Mouse (Mus musculus) common myeloid progenitor, adult 5-6 weeks (primary cell): ENCODE measurements at regions not wholly inside any gene's neighbourhood (a gene's known extent, or its start where the extent isn't known, plus 50 kb on each side); places are given as distances from the start of the nearest gene placed in this dataset.

Source experiments
- ATAC-seq: replicated peaks from 2 replicates; pipeline ENCODE4 v1.8.0; 2016; ENCODE audit warnings: low read depth, mild to moderate bottlenecking, moderate TSS enrichment, inconsistent platforms; ENCODE audit not compliant: poor library complexity, severe bottlenecking

DNA sequence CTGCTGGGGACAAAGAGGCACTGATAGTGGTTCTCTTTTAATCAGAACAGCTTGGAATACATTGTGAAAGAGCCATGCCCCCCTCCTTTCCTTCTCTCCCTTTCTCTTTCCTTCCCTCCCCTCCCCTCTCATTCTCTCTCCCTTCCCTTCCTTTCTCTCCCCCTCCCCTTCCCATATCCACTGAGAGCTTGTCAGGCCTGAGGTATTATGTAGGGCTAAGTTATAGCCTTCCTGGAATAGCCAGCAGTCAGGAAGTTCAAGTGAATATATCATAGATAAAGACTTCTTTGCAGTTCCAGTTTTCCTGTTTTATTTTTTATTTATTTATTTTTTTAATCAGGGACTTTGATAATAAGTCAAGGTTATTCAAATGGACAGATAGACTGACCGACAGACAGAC lies 156.5 kb upstream of the Ppp2r3a start:
- ATAC-seq, result no peak

DNA sequence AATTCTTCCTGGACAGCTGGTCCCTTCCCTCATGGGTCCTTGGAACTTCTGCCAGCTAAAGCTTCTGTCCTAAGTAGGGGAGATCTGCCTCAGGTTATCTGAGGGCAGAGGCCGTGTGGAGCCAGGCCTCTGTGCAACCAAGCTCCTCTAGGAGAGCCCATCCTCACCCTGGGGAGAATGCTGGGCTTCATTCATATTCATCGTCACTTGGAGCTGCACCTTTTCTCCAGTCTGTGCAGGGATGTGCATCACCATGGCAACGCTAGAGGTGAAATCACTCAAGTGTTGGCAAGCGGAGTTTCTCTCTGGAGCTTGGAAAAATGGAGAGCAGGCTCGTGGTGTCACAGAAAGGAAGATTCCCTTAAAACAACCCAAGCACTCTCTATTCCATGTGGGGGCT lies 155.5 kb upstream of the Ppp2r3a start:
- no peak for ATAC-seq

DNA sequence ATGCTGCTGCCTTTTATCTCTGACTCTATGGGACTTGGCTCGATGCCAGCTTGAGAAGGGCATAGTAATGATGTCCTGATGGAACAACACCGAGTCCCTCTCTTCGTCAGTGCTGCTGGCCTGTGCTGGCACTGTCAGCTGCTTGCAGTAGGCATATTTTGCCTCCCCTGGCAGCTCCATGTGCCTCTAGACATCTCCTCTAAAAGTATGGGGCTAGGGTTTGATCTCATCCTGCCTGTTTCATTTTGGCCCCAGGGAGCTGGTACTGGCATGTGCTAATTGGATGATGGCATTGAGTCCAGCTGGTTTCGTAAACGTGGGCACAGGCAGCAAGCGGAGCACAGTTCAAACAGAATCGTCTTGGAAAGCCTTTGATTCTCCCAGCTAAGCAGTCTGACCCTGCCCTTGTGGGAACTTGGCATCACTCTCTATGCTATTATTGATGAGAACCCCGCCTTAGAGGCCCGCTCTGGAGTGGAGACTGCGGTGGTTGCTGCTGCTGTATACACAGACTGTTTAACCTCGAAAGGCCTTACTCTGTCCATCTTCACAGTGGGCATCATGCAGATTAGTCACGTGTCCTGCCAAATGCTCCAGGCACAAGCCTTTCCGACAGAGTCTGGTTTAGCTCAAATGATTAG lies 153.0 kb upstream of the Ppp2r3a start:
- ATAC-seq, result no peak

DNA sequence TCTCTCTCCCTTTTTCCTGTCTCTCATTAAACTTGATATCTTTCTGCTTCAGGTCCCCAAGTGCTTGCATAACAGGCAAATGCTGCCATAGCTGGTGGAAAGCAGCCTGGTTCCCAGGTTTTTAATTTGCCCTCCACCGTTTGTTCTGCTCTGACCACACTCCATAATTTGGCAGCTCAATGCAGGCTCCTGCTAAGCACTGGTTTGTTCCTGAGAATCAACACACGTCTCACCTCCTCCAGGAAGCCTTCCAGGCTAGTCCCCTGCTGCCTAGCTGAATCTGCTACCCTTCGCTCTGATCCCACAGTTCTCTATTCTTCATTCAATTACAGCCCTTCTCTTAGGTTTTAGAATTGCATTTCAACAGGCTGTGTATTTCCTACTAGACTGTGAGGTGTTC lies 152.4 kb upstream of the Ppp2r3a start:
- ATAC-seq, result no peak

DNA sequence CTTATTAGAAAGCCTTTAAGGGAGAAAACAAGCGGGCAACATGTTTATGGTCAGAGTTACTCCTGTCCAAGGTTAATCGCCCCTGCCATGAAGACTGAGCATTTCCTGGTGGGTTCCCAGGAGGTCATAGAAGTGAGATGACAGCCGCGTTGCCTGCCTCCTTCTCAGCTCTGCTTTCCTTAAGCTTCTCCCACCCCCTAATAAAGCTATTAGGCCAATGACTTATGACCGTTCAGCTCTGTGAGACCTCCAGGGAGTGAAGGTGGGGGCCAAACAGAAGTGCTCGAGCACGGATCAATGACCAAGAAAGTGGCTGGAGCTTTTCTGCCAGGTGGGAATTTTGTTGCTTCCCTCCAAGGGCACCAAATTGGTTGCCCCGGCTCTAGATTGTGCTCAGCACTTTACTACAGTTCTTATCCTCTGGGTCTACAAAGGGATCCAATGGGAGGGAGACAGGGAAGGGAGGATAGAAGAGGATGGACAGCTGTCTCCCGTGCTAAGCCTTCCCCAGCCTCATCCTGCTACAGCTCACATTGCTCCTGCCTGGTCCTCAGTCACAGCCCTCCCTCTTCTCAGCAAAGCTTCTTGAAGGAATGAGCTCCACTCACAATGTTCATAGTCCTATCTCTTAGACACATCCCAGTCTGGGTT lies 151.1 kb upstream of the Ppp2r3a start:
- no peak for ATAC-seq

DNA sequence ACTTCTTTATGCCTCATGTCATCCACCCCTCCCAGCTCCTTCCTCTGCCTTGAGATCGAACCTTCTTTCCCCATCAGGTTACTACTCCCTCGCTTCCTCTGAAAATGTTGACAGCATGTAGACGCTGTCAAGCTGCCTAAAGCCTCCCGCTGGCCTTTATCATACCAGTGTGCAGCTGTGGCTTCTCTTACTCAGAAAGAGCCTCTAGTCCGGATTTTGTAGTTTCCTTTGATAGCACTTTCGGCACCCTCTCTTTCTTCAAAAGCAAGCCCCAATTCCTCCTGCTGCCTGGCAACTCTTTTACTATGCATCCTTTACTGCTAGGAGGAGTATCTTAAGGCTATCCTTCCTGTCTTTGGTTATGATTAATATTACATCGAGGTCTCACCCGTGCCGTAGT lies 149.8 kb upstream of the Ppp2r3a start:
- ATAC-seq, result no peak

DNA sequence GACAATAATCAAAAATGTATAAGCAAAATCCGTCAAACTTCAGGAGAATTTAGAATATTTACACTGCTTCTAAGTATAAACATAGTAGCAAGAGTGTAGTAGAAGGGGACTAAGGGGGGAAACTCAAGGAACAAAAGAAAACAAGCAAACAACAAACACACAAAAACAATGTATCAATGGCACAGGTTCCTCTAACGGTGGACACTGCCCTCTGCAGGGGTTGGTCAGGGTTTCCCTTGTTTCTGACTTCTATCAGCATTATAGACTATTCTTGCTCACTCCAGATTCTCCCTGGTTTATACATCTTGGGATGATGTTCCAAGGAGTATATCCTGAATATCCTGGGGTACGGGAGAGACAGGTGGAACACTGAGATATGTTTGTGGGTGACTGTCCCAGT lies 147.3 kb upstream of the Ppp2r3a start:
- no peak for ATAC-seq

DNA sequence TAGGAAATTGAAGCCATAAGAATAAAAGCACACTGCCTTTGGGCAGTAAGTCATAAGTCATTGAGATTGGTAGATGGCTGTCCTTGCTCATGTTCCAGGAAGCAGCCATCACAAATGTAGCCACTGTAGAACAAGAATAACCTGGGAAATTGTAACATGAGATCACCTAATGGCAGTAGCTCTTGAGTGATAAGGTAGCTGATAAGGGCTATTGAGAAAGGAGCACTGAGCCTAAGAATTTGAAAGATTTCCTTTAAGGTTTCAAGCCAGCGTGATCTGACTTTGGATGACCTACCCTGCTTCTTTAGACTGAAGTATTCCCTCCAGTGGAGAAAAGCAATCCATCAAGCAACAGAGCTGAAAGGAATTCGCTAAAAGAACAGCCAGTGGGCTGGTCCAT lies 117.8 kb upstream of the Ppp2r3a start:
- ATAC-seq, result no peak

DNA sequence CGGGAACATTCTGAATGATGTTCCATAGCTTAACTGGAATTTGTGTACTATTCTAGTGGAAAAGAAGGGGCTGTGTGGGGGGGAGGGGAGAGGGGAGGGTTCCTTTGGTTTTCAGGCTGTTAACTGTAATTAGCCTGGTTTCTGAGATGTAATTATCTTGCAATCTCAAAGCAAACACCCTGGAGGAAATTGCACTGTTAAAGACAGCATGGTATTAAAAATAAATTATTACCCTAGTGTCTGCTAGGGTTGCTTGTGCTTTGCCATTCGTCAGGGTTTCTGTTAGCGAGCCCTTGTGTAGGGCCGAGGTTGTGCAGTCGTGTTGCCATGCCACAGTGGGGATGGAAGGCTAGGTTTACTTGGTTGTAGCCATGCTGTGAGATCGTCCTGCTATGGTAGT lies 105.0 kb upstream of the Ppp2r3a start:
- ATAC-seq, result no peak

DNA sequence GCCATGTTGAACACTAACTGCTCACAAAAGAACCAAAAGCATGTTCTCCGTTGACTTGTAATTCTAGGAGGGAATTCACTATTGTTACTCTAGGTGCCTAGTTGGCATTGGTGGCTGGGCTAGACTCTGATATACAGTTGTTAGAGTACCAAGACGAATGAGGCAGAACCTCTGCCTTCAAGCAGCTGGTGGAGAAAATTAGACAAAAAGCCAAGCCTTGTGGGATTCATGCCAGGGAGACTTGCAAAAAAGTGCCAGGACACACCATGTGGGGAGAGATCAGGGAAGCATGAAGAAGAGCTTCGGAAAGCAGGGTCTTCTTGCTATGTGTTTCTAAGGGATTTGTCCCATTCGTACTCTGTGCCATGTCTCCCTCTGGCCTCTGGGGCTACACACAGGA lies 97.2 kb upstream of the Ppp2r3a start:
- no peak for ATAC-seq

DNA sequence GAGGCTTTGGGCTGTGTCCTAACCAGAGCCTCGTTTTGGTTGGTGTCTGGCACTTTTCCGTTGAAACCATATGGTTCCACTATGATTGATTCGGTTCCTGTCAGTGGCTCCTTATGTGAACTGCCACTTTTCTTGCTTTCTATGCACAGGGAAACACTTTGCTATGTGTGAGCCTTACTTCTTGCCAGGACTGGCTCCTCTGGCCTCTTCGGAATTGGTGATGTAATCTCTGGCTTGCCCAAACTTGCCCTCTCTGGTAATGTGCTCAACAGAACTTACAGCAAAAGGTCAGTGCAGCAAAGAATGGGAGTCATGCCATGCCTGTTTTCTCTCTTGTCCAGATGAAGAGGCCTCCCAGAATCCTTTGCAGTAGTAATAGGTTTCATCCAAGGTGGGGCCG lies 91.3 kb upstream of the Ppp2r3a start:
- ATAC-seq, result no peak

DNA sequence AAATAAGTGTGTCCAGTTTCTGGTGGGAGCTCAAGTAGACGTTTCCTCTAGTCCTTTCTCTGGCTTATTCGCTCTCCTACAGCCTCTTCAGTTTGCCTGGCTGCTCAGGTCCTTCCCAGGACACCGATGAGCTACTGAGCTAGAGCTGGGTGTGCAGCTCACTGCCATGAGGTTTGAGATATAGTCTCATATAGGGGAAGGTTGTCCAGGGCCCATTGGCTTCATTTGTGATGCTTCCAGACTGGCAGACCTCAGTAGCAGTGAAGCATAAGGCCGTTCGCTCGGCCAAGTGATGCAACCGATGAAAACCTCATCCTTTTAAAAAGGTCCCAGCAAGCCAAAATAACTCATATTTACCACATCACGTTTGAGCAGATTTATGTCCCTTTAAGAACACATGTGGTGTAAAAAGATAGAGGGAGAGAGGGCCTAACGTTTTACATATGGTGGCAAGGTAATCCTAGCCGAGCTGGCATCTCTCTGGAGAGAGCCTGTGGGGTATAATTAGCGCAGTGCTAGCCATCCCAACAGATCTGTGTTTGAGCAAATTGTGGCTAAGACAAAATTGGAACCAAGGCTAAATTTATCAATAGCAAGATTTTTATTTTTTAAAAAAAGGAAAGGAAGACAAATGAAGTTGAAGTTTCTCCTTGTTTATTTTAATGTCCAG lies 89.3 kb upstream of the Ppp2r3a start:
- ATAC-seq, result no peak

DNA sequence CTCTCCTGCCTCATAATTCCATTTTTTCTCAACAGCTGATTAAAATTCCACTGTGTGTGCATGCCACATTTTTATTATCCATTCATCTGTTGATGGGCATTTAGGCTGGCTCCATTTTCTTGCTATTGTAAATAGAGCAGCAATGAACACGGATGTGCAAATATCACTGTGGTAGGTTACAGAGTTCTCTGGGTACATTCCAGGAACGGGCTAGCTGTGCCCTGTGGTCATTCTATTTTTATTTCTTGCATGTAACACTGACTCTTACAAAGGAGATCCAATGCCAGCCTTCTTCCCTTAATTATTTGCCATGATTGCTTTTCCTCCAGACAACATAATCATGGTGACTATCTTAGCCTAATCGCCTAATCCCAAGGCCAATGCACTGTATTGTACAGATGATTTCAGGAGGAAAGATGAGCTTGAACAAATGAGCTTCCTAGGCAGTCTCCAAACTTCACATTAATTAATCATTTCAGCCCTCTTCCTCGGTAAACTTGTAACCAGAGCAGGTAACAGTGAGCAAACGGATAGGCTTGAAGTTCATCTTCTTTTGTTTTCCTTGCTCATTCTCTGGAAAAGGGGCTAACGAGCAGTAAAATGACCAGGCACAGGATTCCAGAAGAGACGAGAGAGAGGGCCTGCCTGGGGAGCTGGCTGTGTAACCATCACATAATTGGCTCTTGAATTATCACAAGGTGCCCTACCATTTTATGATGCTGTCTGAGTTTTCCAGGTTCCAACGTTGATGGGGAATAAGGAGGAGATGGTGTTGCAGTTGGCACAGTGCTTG lies 77.6 kb upstream of the Ppp2r3a start:
- no peak for ATAC-seq

DNA sequence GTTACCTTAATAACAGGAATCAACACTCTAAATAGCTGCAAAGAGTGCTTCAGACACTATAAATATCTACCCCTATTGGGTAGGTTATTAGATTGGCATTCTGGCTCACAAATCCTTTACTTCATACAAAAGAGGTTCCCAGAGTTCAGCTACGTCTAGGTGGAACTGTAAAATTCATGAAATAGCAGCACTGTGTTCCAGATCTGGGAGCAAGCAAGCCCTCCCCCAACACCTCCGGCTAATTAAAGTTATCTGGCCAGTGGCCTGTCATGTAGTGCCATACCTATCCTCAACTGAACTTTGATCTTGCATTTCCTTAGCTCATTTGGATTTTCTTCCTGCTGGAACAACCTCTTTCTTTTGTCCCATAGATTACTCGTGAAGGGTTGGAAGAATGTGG lies 75.4 kb upstream of the Ppp2r3a start:
- ATAC-seq, result no peak

DNA sequence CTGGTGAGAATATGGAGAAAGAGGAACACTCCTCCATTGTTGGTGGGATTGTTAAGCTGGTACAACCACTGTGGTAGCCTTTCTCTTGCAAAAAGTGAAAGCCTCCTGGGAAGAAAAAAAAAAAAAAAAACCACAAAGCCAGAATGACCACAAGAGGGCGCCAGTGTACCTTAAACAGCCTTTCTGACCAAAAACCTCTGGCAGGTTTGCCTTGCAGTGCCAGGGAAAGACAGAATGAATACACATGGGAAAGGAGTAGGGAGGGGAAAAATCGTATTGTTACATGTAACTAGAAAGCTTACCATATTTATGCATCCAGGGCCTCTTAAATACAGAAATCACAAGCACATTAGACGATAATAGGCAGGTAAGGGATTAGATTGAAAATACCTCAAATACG lies 62.4 kb upstream of the Ppp2r3a start:
- ATAC-seq, result peak; percentile 52; the same call in 1 of the 2 replicates

DNA sequence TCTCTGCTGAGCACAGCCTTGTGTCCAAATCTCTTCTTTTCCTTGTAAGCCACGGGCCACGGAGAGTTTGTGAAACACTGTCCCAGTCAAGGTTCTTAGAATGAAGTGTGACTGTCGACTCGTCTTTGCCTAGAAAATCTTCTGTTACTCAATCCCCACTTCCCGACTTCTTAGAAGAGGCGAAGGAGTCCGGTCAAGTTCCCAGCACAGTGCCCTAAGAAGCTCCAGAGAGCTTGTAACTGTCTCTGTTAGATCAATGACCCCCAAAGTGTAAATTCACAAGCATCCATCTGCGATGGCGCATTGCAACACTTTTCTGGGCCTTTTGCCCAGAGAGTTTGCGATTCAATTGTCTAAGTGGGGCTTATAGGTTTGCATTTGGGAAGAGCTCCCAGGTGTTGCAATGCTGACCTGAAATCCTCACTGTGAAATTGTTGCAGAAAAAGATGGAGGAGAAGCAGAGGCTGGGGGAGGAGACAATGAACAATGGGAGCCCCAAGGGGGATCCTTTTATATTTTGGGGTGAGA lies 54.9 kb upstream of the Ppp2r3a start:
- no peak for ATAC-seq

DNA sequence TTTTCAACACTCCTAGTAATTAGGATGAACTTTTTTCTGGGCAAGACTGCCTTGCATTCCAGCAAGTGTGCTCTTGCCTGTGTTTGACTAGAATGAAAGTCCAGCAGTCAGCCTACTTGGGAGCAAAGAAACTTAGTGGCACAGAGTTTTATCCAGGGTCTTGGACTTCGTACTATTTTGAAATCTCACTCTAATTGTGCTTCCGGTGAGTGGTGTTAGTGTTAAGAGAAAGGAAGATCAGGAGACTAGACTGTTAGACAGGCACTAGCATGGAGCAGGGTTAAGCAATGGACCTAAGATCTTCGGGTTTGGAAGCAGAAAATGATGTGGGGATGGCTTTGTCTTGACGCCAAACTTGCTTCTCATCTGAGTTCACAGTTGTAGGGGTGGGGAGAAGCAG lies 54.1 kb upstream of the Ppp2r3a start:
- no peak for ATAC-seq
